Mouse (Mus musculus) gastrocnemius, postnatal 36 days (tissue): ENCODE results near the gene Abcg4. TPM values are rescaled to one million over a fixed set of nuclear protein-coding genes. Genes with fewer than 3 reads are reported as not detected.

Source experiments
- DNase-seq, 2 experiments: peaks; one replicate each; pipeline ENCODE4 v3.0.0; 2022
- intact Hi-C: fragments of 180-260 bp; cut with DNase I; formaldehyde crosslinking; loops from one replicate; pipeline ENCODE4 v1.15.1; 2025
- total RNA-seq, 2 experiments: library from RNA; stranded (reverse); gene quantifications; 2 replicates each; pipeline ENCODE4 v1.2.3; 2021

The Abcg4 gene
- total RNA-seq, 2 experiments from 2014 or later = 0.48 to 0.74 TPM

GRCm38 (mm10) chr9:44287401-44288075, 877 bp downstream of the Abcg4 start:
- no peak for DNase-seq
- intact Hi-C loops = no loop called here

DNA sequence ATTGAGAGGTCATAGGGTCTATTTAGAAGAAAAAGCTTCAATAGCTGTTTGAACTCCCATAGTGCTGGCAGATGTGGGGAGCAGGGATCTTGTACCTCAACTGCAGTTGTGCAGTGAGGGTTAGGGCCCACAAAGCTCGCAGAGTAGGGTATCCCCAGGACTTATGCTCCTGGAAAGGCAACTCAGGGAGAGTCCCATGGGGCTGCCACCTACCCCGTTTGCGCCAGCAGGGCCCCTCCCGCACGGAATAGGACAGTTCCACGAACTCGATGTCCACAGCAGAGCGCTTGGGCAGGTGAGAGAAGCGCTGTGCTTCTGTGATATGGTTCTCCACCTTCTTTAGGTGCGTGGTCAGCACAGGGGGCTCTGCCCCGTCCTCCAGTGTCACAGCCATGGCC, 1.4 kb downstream of the Abcg4 start:
- no peak for DNase-seq
- intact Hi-C loops = no loop called here

DNA sequence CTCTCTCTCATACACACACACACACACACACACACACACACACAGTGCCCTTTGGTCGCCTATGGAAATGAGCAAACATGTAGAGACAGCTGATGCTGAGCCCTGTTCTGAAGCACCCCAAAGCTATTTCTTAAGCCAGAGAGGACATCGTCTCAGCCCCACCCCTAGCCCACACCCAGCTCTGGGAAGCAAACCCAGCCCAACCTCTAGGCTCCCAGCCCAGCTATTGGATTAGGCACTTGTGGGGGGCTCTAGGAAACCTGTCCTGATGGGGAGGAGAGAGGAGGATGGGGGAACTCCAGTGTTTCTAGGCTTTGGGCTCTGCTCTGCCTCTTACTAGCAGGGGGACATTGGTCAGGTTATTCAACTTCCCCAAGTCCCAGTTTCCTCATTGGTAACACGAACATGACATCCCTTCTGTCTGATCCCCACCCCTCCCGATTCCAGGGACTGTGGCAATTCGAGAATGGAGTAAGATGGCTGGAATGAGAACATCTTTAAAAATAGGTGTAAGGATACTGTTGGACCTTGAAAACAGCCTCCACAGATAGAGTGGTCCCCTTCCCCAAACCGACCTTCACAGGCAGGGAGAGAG, 2.1 kb downstream of the Abcg4 start:
- intact Hi-C loops = no loop called here
- DNase-seq = no peak

- intact Hi-C loops = no loop called here
- DNase-seq = no peak
Measured at GRCm38 (mm10) chr9:44283183-44283582, 5.2 kb downstream of the Abcg4 start.

DNA sequence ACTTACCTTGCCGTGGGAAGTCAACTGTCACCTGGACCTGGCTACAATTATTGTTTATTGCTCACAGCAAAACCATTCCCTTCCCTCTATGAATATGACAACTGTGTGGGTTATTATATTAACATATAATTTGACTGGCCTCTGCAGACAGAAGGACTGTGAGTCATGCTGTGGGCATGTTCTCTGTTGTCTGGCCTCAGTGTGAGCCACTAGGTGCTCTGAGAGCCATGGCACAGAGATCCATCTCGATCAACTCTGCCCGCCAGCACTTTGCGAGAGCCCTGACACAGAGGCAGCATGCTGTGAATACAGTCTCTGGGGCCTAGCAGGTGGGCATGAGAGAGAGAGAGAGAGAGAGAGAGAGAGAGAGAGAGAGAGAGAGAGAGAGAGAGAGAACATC, 18.4 kb downstream of the Abcg4 start:
- intact Hi-C loops = no loop called here

DNA sequence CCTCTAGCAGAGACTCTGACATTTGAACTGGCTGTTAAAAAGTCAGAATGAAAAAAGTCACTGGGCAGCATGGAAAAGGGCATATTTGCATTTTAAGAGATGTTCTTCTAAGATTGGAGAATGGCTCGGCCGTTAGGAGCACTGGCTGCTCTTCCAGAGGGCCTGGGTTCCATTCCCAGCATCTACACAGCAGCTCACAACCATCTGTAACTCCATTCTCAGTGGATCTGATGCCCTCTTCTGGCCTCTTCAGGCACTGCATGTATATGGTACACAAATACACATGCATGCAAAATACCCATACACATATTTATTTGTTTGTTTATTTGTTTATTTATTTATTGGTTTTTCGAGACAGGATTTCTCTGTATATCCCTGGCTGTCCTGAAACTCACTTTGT, 19.3 kb downstream of the Abcg4 start:
- DNase-seq = no peak
- intact Hi-C loops = no loop called here

More for the DNA sequence above, 18.4 kb downstream of the Abcg4 start:
- no peak for DNase-seq

DNA sequence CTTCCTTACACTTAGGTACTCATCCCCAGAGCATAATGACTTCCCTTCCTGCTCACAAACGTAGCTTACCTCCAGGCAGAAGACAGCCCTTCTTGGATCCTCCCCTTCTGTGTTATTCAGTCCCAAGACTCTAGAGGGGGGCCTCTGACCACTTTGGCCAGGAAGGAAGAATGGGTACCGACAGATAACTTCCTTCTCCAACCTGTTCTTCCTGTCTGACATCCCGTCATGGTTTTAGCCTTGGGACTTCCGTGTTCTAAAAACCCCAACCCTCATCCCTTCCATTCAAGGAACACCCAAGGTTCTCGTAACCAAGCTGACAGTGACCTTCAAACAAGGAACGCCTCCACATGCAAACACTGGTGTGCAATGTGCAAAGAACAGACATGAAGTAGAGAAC, 20.0 kb downstream of the Abcg4 start, which contains the start of gene Nlrx1:
TSS of gene Nlrx1 (minus strand) at position 168 of the 400 bp plus-strand sequence.
- DNase-seq = no peak
- intact Hi-C loops = no loop called here

DNA sequence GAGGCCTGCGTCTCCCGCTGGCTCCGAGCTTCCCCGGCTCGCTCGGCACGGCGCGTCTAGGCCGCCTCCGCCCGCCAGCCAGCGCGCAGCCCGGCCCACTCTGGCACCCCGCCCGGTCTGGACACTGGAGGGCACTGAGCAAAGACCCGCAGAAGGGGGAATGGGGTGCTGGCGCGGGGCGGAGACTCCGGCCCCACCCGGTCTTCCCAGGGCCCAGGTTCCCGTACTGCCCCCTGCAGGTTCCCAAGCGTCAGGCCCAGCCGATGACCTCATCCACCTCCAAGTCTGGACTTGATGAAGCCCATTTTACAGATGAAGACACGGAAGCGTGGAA, 20.4 kb downstream of the Abcg4 start:
- intact Hi-C loops = no loop called here
- peak; percentile 89 for DNase-seq

DNA sequence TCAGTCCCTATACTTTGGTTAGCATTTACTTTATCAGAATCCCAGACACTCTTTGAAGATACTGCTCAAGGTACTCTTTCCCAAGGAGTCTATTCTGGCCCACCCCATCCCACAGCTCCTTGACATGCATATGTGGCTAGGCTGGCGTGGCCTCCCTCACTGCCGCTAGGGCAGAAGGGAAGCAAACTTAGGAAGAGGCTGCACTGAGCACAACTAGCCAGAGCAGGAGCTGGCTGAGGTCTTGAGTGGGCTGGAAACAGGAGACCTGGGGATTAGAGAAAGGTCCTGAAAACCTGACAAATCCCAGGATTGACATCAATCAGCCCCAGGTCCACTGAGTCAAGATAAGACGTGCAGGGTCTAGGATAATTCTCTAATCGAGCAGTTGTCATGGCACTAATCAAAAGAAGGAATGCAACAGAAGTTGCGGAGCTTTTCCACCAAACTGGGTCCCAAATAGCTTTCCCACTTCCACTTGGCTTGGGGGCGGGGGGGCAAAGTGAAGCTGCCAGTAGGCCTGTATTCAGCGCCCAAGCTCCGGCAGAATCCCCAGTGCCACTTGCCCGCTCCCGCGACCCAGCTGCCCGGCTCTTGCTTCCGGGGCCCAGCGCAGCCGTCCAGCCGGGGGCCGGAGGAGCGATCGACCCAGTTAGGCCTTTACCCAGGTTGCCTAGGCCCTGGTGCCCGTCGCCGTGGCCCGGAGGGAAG, 20.9 kb downstream of the Abcg4 start:
- DNase-seq = no peak

GRCm38 (mm10) chr9:44266478-44267226, 21.8 kb downstream of the Abcg4 start:
- no peak for DNase-seq
- intact Hi-C loops = no loop called here

More for the DNA sequence above, 20.9 kb downstream of the Abcg4 start:
- intact Hi-C loops = no loop called here

- DNase-seq = no peak
- intact Hi-C loops = no loop called here
Measured at GRCm38 (mm10) chr9:44261388-44261787, 27.0 kb downstream of the Abcg4 start.

GRCm38 (mm10) chr9:44259014-44259413, 29.4 kb downstream of the Abcg4 start:
- no peak for DNase-seq
- intact Hi-C loops = no loop called here

DNA sequence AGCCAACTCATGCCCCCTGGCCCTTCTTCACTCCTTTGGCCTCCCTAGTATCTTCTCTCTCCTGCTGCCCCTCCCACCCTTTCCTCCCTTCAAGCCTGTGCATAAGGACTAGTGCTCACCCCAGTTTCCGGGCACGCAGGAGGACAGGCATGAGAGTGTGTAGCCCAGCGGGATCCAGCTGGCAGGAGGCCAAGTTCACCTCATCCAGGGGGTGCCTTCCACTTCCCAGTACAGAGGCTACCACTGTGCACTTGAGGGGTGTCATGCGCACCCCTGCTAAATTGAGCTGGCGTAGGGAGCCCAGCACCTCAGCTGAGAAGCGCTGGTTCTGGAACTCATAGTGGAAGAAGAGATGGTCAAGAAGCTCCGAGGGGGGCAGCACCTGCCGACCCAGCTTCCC, 32.2 kb downstream of the Abcg4 start:
- DNase-seq = no peak
- intact Hi-C loops = no loop called here

- intact Hi-C loops = no loop called here
- DNase-seq = no peak
Measured at GRCm38 (mm10) chr9:44255136-44255521, 33.3 kb downstream of the Abcg4 start.

- DNase-seq = no peak
- intact Hi-C loops = loop anchor here (5.0 kb wide), 1 partner anchor 133 kb away; no protein-coding TSS in a partner anchor
Measured at GRCm38 (mm10) chr9:44254508-44255135, 33.8 kb downstream of the Abcg4 start.

DNA sequence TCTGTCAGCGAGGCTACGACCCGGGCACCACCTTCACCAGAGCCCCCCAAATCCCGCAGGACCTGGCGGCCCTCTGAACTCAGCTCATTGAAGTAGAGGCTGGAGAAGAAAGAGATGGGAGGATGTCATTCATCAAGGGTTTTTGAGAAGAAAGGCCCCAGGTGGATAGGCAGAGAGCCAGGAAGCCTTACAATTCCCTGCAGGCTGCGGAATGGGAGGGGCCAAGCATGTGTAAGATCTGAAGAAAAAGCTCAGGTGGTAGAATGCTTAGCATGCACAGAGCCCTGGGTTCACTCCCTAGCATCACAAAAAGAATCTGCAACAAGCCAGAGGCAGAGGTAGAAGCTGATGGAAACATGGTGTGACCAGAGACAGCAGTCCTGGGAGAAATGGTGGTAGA, 35.0 kb downstream of the Abcg4 start:
- intact Hi-C loops = loop anchor here (5.0 kb wide), 1 partner anchor 134 kb away; no protein-coding TSS in a partner anchor
- no peak for DNase-seq

- intact Hi-C loops = loop anchor here (5.0 kb wide), 1 partner anchor 136 kb away; no protein-coding TSS in a partner anchor
- DNase-seq = no peak
Measured at GRCm38 (mm10) chr9:44251314-44251713, 37.1 kb downstream of the Abcg4 start, which contains the start of gene Pdzd3. Gene Pdzd3, minus strand, starts transcription at chr9:44251471.

GRCm38 (mm10) chr9:44250445-44250844, 38.0 kb downstream of the Abcg4 start:
- no peak for DNase-seq
- intact Hi-C loops = loop anchor here (5.0 kb wide), 1 partner anchor 137 kb away; no protein-coding TSS in a partner anchor

GRCm38 (mm10) chr9:44249181-44250146, 39.0 kb downstream of the Abcg4 start:
- intact Hi-C loops = loop anchor here (5.0 kb wide), 1 partner anchor 138 kb away; no protein-coding TSS in a partner anchor
- peak; percentile 36 to 52 for DNase-seq
